Mouse (Mus musculus) stomach, embryonic 16.5 days (tissue): ENCODE measurements at regions not wholly inside any gene's neighbourhood (a gene's known extent, or its start where the extent isn't known, plus 50 kb on each side); places are given as distances from the start of the nearest gene placed in this dataset. TPM values are rescaled to one million over a fixed set of nuclear protein-coding genes. Genes with fewer than 3 reads are reported as not detected.
A peak's percentile ranks its signal among the peaks of the same experiment; 100 is the strongest.

Experiments used
- ATAC-seq: fragments of 200-750 bp; cut with Nextera tagmentation; 2 replicates; pipeline ENCODE4 v1.8.0; 2017; ENCODE audit warnings: moderate number of reproducible peaks, moderate TSS enrichment; ENCODE audit not compliant: insufficient read depth, low FRiP score
- H3K27ac ChIP-seq: fragments of 300-500 bp; sonication (generic); 2 replicates; pipeline ENCODE4 v1.5.1; 2014; ENCODE audit warnings: low read length
- H3K27me3 ChIP-seq: fragments of 300-500 bp; sonication (generic); 2 replicates; pipeline ENCODE4 v1.6.1; 2014; ENCODE audit warnings: low read length, control low read depth, mixed read lengths; ENCODE audit not compliant: control insufficient read depth, insufficient read depth
- H3K36me3 ChIP-seq: fragments of 300-500 bp; sonication (generic); 2 replicates; pipeline ENCODE4 v1.6.1; 2014; ENCODE audit warnings: low read length; ENCODE audit not compliant: control insufficient read depth, insufficient read depth
- H3K4me1 ChIP-seq: fragments of 300-500 bp; sonication (generic); 2 replicates; pipeline ENCODE4 v1.6.1; 2014; ENCODE audit warnings: low read length, control low read depth, mixed read lengths; ENCODE audit not compliant: control insufficient read depth, insufficient read depth
- H3K4me2 ChIP-seq: fragments of 300-500 bp; sonication (generic); 2 replicates; pipeline ENCODE4 v1.6.1; 2014; ENCODE audit warnings: low read depth, low read length, mixed read lengths
- H3K4me3 ChIP-seq: fragments of 300-500 bp; sonication (generic); replicated peaks from 2 replicates; pipeline ENCODE4 v1.5.1; 2014; ENCODE audit warnings: mild to moderate bottlenecking, low read length
- H3K9ac ChIP-seq: fragments of 300-500 bp; sonication (generic); 2 replicates; pipeline ENCODE4 v1.6.1; 2014; ENCODE audit warnings: low read length
- H3K9me3 ChIP-seq: fragments of 300-500 bp; sonication (generic); replicated peaks from 2 replicates; pipeline ENCODE4 v1.6.1; 2016; ENCODE audit warnings: low read length, control low read depth; ENCODE audit not compliant: control insufficient read depth
- WGBS: fragments of 180-500 bp; shearing (Covaris S2); extraction: QIAGEN DNeasy Blood & Tissue Kit; methylation state at CpG from one replicate; pipeline ENCODE4 v1.1.7; 2014; 5-methylcytosine and 5-hydroxymethylcytosine counted together
- microRNA counts: library from miRNA; unstranded; fragments of <30 nt; microRNA quantifications from one replicate; lab custom pipeline; 2016
- microRNA-seq: library from miRNA; unstranded; fragments of <30 nt; microRNA quantifications from one replicate; pipeline ENCODE4, GENCODE M21; 2016

- 29% methylated on average over 1 of the region's 1 CpGs for WGBS
- no peaks in the 10 kb centered on the region for H3K36me3 ChIP-seq
- H3K27ac ChIP-seq, result no peak overlapping the region
- H3K4me3 ChIP-seq, result no peak overlapping the region
- no peak overlapping the region for H3K4me2 ChIP-seq
- H3K9me3 ChIP-seq, result no peaks in the 10 kb centered on the region
- H3K4me1 ChIP-seq, result no peaks in the 10 kb centered on the region
- no peak overlapping the region for H3K9ac ChIP-seq
- ATAC-seq, result no peak
- no peaks in the 10 kb centered on the region for H3K27me3 ChIP-seq
These were observed 153.7 kb upstream of the Tmem161b start for GRCm38 (mm10) chr13:84068365-84068764.

MicroRNAs in the stretch of these regions (microRNA counts, 519-probe panel; counts per million panel counts)
- 2,899 counts per million, percentile 66 among the panel's probes with 10 or more counts for microRNA mmu-miR-9 (lab: Ali Mortazavi, UCI)

Small RNA genes in the stretch of these regions (microRNA-seq; reads per million reads assigned to microRNA genes)
- not detected for gene Mir9-2
